Mouse (Mus musculus) intestine, embryonic 14.5 days (tissue): Measurements from ENCODE around the gene Poc5. TPM values are rescaled to one million over a fixed set of nuclear protein-coding genes. Genes with fewer than 3 reads are reported as not detected.

Experiments used
- ATAC-seq: fragments of 200-750 bp; cut with Nextera tagmentation; replicated peaks from 2 replicates; pipeline ENCODE4 v1.8.0; 2017; ENCODE audit warnings: low read depth, moderate number of reproducible peaks, moderate TSS enrichment, moderate library complexity; ENCODE audit not compliant: low FRiP score, low TSS enrichment
- DNase-seq: peaks from one replicate; pipeline ENCODE4 v3.0.0-alpha.2; 2018; ENCODE audit warnings: low spot score
- H3K27ac ChIP-seq: fragments of 300-500 bp; sonication (generic); 2 replicates; pipeline ENCODE4 v1.5.1; 2014; ENCODE audit warnings: low read depth, mild to moderate bottlenecking, control low read depth
- H3K27me3 ChIP-seq: fragments of 300-500 bp; sonication (generic); replicated peaks from 2 replicates; pipeline ENCODE4 v1.6.1; 2014; ENCODE audit warnings: low read length, control low read depth; ENCODE audit not compliant: control insufficient read depth, insufficient read depth
- H3K36me3 ChIP-seq: fragments of 300-500 bp; sonication (generic); 2 replicates; pipeline ENCODE4 v1.6.1; 2014; ENCODE audit warnings: low read length, control low read depth; ENCODE audit not compliant: control insufficient read depth, insufficient read depth
- H3K4me1 ChIP-seq: fragments of 300-500 bp; sonication (generic); replicated peaks from 2 replicates; pipeline ENCODE4 v1.6.1; 2014; ENCODE audit warnings: low read length, control low read depth, mixed read lengths; ENCODE audit not compliant: control insufficient read depth, insufficient read depth
- H3K4me2 ChIP-seq: fragments of 300-500 bp; sonication (generic); 2 replicates; pipeline ENCODE4 v1.6.1; 2014; ENCODE audit warnings: low read length
- H3K4me3 ChIP-seq: fragments of 300-500 bp; sonication (generic); 2 replicates; pipeline ENCODE4 v1.5.1; 2014; ENCODE audit warnings: low read depth, low read length, control low read depth, mixed read lengths
- H3K9ac ChIP-seq: fragments of 300-500 bp; sonication (generic); 2 replicates; pipeline ENCODE4 v1.6.1; 2014; ENCODE audit warnings: mild to moderate bottlenecking, low read length
- H3K9me3 ChIP-seq: fragments of 300-500 bp; sonication (generic); 2 replicates; pipeline ENCODE4 v1.6.1; 2016; ENCODE audit warnings: low read length, control low read depth; ENCODE audit not compliant: control insufficient read depth
- WGBS: fragments of 180-500 bp; shearing (Covaris S2); extraction: QIAGEN DNeasy Blood & Tissue Kit; methylation state at CpG from one replicate; pipeline ENCODE4 v1.1.7; 2014; 5-methylcytosine and 5-hydroxymethylcytosine counted together
- polyA plus RNA-seq: library from polyadenylated mRNA; unstranded; fragments of >200 nt; fragmentation: Nextera tagmentation; extraction: Ambion mirVana; gene quantifications from 2 replicates; pipeline ENCODE4 v1.2.1, GENCODE M21; 2014

Gene Poc5
- 14.1 and 14.7 TPM in 2 replicates for polyA plus RNA-seq

DNA sequence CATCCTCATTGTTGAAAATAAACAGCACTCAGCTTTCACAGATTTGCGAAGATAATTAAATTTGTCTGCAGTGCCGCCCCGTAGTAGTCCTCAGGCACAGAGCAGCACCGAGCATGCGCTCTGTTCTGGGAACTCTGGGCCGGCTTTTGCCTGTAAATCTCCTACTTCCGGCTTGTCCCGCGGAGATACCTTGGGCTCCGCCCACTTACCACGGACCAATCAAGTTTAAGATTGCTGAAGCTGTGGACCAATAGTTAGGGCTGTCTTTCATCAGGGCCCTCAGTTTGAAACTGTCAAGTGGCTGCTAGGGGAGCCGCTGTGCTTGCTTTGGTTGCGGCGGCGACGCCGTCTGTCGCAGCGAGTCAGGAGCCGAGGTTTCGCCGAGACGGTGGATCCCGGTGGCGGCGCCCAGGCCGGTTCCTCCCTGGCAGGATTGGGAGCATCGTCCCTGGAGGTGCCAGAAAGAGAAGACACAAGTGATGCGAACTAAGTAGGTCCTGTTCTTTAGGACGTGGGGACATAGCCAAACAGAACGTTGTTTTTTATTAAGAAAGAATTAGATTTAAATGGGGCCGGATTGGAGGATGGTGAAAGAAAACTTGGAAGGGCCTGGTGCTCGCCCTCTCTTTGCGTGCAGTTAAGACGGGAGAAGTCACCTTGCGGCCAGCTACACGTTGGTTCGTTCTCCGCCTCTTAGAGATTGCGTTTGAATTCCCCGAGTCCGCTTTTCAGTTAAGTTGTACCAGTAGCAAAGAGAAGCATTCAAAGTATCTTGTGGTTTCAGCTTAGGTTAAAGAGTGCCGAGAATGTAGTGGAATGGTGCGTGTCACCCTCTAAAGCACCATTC is at the start of gene Poc5:
TSS of gene Poc5 (plus strand) at position 253 of the 847 bp plus-strand sequence.
- H3K27me3 ChIP-seq: no peaks in the 10 kb centered on the region
- peak within 1 kb of the TSS; percentile 76 for H3K4me2 ChIP-seq
- no peaks in the 10 kb centered on the region for H3K9me3 ChIP-seq
- ATAC-seq (peak; percentile 100), DNase-seq (peak; percentile 100)
- peaks cover 34% of the 10 kb centered on the region for H3K36me3 ChIP-seq
- H3K9ac ChIP-seq: peak within 1 kb of the TSS; percentile 72
- H3K4me3 ChIP-seq: peak within 1 kb of the TSS; percentile 82
- under 1% methylated on average over 44 of the region's 44 CpGs for WGBS
- H3K27ac ChIP-seq: peak within 1 kb of the TSS; percentile 44; the same call in 1 of the 2 replicates
- peaks cover 9% of the 10 kb centered on the region for H3K4me1 ChIP-seq

GRCm38 (mm10) chr13:96341461-96341860 is 46.6 kb upstream of the Poc5 start:
- WGBS: 75% methylated on average over 3 of the region's 3 CpGs
- H3K9ac ChIP-seq: no peak overlapping the region
- H3K27ac ChIP-seq: no peak overlapping the region
- no peaks in the 10 kb centered on the region for H3K27me3 ChIP-seq
- H3K4me3 ChIP-seq: no peak overlapping the region
- ATAC-seq (no peak), DNase-seq (no peak)
- no peak overlapping the region for H3K4me2 ChIP-seq
- no peaks in the 10 kb centered on the region for H3K9me3 ChIP-seq
- H3K4me1 ChIP-seq: no peaks in the 10 kb centered on the region
- no peaks in the 10 kb centered on the region for H3K36me3 ChIP-seq

- no peak overlapping the region for H3K4me3 ChIP-seq
- no peak overlapping the region for H3K4me2 ChIP-seq
- H3K9me3 ChIP-seq: no peaks in the 10 kb centered on the region
- WGBS: 87% methylated on average over 6 of the region's 6 CpGs
- DNase-seq: no peak
- H3K27me3 ChIP-seq: no peaks in the 10 kb centered on the region
- H3K9ac ChIP-seq: no peak overlapping the region
- H3K27ac ChIP-seq: no peak overlapping the region
- ATAC-seq: no peak
- H3K4me1 ChIP-seq: no peaks in the 10 kb centered on the region
- H3K36me3 ChIP-seq: no peaks in the 10 kb centered on the region
These were observed 43.3 kb upstream of the Poc5 start for GRCm38 (mm10) chr13:96344778-96345177.

DNA sequence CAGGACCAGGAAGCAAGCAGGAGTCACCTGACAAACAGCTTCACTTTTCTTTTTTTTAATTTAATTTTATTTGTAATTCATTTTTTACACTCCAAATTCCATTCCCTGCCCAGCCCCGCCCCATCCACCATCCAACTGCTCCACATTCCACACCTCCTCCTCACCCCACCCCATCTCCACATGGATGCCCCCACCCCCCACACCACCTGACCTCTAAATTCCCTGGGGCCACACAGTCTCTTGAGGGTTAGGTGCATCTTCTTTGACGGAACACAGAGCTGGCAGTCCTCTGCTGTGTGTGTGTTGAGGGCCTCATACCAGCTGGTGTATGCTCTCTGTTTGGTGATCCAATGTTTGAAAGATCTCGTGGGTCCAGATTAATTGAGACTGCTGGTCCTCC is 41.5 kb upstream of the Poc5 start:
- 25% methylated on average over 3 of the region's 3 CpGs for WGBS
- DNase-seq: no peak

DNA sequence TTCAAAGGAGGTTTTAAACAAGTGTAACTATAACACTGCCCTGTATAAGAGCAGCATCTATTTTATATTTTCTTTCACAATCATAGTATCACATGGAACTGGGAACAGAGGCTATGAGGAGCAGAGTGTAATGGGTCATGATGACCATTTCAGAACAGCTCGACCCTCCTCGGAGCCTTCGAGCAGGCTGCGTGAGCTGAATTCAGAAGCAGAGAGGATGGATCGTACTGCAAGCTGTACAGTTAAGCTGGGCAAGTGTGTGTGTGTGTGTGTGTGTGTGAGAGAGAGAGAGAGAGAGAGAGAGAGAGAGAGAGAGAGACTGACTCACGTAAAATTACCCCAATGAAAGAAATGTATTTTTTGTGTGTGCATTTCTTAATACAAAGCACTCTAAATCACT is 37.9 kb upstream of the Poc5 start:
- DNase-seq (no peak), ATAC-seq (no peak)
- H3K4me3 ChIP-seq: no peak overlapping the region
- no peaks in the 10 kb centered on the region for H3K27me3 ChIP-seq
- H3K36me3 ChIP-seq: no peaks in the 10 kb centered on the region
- no peak overlapping the region for H3K9ac ChIP-seq
- H3K9me3 ChIP-seq: no peaks in the 10 kb centered on the region
- H3K4me2 ChIP-seq: no peak overlapping the region
- no peaks in the 10 kb centered on the region for H3K4me1 ChIP-seq
- H3K27ac ChIP-seq: no peak overlapping the region
- WGBS: 88% methylated on average over 6 of the region's 6 CpGs

More for the DNA sequence above, 41.5 kb upstream of the Poc5 start:
- Histone ChIP-seq H3K9ac (no peak overlapping the region), H3K36me3 (no peaks in the 10 kb centered on the region), H3K27ac (no peak overlapping the region), H3K4me1 (no peaks in the 10 kb centered on the region), H3K9me3 (no peaks in the 10 kb centered on the region), H3K4me2 (no peak overlapping the region), H3K27me3 (no peaks in the 10 kb centered on the region), H3K4me3 (no peak overlapping the region)
- no peak for ATAC-seq

DNA sequence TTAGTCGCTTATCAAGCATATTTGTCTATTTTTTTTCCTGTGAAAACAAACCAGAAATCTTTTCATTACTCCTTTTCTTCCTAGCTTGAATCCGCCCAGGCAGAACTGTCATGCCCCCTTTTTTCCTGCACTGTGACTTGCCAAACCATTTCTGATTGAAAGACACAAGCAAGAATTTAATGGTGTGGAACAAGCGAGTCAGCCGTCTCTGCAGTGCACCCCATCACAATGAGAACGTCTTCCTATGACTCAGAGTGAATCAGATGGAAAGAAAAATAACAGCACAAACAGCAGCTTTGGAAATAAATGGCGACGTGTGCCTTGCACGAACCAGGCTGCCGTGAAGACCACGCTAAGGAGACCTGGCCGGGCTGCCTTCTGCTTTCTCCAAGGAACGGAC is 36.8 kb upstream of the Poc5 start:
- H3K27me3 ChIP-seq: no peaks in the 10 kb centered on the region
- DNase-seq (no peak), ATAC-seq (no peak)
- H3K9ac ChIP-seq: no peak overlapping the region
- H3K9me3 ChIP-seq: no peaks in the 10 kb centered on the region
- no peaks in the 10 kb centered on the region for H3K4me1 ChIP-seq
- H3K36me3 ChIP-seq: no peaks in the 10 kb centered on the region
- 85% methylated on average over 12 of the region's 12 CpGs for WGBS
- no peak overlapping the region for H3K4me3 ChIP-seq
- no peak overlapping the region for H3K27ac ChIP-seq
- H3K4me2 ChIP-seq: no peak overlapping the region

DNA sequence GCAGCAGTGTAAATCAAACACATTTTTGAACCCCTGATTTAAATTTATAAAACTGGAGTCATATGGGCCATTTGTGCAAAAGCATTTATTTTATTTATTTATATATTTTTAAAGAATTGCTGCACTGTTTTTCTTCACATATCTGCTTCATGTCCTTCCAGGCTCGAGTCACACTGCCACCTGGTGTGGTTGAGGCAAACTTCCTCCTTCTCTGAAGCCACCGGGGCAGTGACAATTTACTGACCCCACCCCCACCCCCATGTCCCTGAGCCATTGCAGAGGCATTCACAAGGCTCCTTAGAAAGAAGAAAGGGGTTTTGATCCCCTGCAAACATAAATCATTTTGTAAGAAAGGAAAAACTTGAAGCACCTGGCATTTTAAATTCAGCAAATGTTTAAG is 12.6 kb upstream of the Poc5 start:
- H3K9me3 ChIP-seq: no peaks in the 10 kb centered on the region
- ATAC-seq: no peak
- no peak overlapping the region for H3K9ac ChIP-seq
- no peak overlapping the region for H3K4me2 ChIP-seq
- H3K4me3 ChIP-seq: no peak overlapping the region
- 4% methylated on average over 2 of the region's 2 CpGs for WGBS
- DNase-seq: no peak
- no peak overlapping the region for H3K27ac ChIP-seq
- H3K27me3 ChIP-seq: no peaks in the 10 kb centered on the region
- H3K4me1 ChIP-seq: no peaks in the 10 kb centered on the region
- H3K36me3 ChIP-seq: no peaks in the 10 kb centered on the region

GRCm38 (mm10) chr13:96376871-96377270 is 11.2 kb upstream of the Poc5 start:
- H3K9me3 ChIP-seq: no peaks in the 10 kb centered on the region
- no peak overlapping the region for H3K4me3 ChIP-seq
- no peak overlapping the region for H3K4me2 ChIP-seq
- ATAC-seq (no peak), DNase-seq (no peak)
- WGBS: 92% methylated on average over 18 of the region's 18 CpGs
- H3K36me3 ChIP-seq: no peaks in the 10 kb centered on the region
- H3K27ac ChIP-seq: no peak overlapping the region
- H3K9ac ChIP-seq: no peak overlapping the region
- no peaks in the 10 kb centered on the region for H3K4me1 ChIP-seq
- H3K27me3 ChIP-seq: no peaks in the 10 kb centered on the region

- H3K4me1 ChIP-seq: no peaks in the 10 kb centered on the region
- H3K27ac ChIP-seq: no peak overlapping the region
- no peak overlapping the region for H3K4me3 ChIP-seq
- no peak for DNase-seq
- no peak for ATAC-seq
- H3K9ac ChIP-seq: no peak overlapping the region
- no peaks in the 10 kb centered on the region for H3K36me3 ChIP-seq
- H3K4me2 ChIP-seq: no peak overlapping the region
- WGBS: 50% methylated on average over 4 of the region's 4 CpGs
- H3K9me3 ChIP-seq: no peaks in the 10 kb centered on the region
- H3K27me3 ChIP-seq: no peaks in the 10 kb centered on the region
These were observed 10.2 kb upstream of the Poc5 start for GRCm38 (mm10) chr13:96377883-96378282.
